ENCODE assay signal across 8 mouse cellular contexts in genomic region chr1:87639724-87640123, GRCm38 (mm10). TPM values are rescaled to one million over a fixed set of nuclear protein-coding genes. Genes with fewer than 3 reads are reported as not detected.
DNase-seq lines count a peak whose midpoint lies in the region; ATAC-seq and TF ChIP-seq lines count a peak whose summit lies in the region.

No protein-coding gene starts in this region.

- TF ChIP-seq RAD21 in CH12.LX (IDR thresholded peaks at IDR 0.05; ENCODE audit: low read depth, low read length): no peak

- no peak overlapping the region for H3K4me2 ChIP-seq in heart, embryonic 11.5 days
- peak overlapping the region; percentile 31; the same call in 1 of the 2 replicates for H3K4me2 ChIP-seq in CH12.LX (ENCODE audit: insufficient read depth, low read depth, poor library complexity, severe bottlenecking)
- 0 out of 2 replicates have a peak overlapping the region, but pooled peaks have one; percentile 38 for H3K4me2 ChIP-seq in heart, embryonic 14.5 days (ENCODE audit: low read length)
- peak overlapping the region; percentile 39 for H3K4me2 ChIP-seq in liver, embryonic 11.5 days

- TF ChIP-seq POLR2A in CH12.LX (IDR thresholded peaks at IDR 0.05; ENCODE audit: low read depth, low read length): no peak

- dilution Hi-C loops in CH12.LX (cut with MboI; ENCODE audit: extremely low pct_ligation_motif_present, extremely low pct_unique_long_range_greater_than_20kb, low sequenced_read_pairs): no loop called here

- no peaks in the 10 kb centered on the region for H3K9me3 ChIP-seq in heart, embryonic 11.5 days (replicated peaks; ENCODE audit: control insufficient read depth, low read length)
- no peaks in the 10 kb centered on the region for H3K9me3 ChIP-seq in CH12.LX (replicated peaks; ENCODE audit: low read length)
- no peaks in the 10 kb centered on the region for H3K9me3 ChIP-seq in heart, embryonic 14.5 days (ENCODE audit: control insufficient read depth, low read length)
- H3K9me3 ChIP-seq in liver, embryonic 11.5 days (ENCODE audit: control insufficient read depth, low read length): no peaks in the 10 kb centered on the region

- ATAC-seq in heart, embryonic 11.5 days (replicated peaks; ENCODE audit: insufficient number of reproducible peaks, low FRiP score, low TSS enrichment): no peak
- ATAC-seq in heart, embryonic 14.5 days (ENCODE audit: insufficient number of reproducible peaks, insufficient read depth, low FRiP score, low read depth): no peak
- ATAC-seq in liver, embryonic 11.5 days (replicated peaks; ENCODE audit: low FRiP score): no peak

- peaks cover 3% of the 10 kb centered on the region; the same call in 1 of the 2 replicates for H3K4me1 ChIP-seq in heart, embryonic 11.5 days (ENCODE audit: control insufficient read depth, insufficient read depth, low read length)
- H3K4me1 ChIP-seq in CH12.LX (ENCODE audit: control insufficient read depth in 1 of 2, insufficient read depth in 2 of 2): peaks cover 38 to 88% of the 10 kb centered on the region in 2 experiments
- H3K4me1 ChIP-seq in heart, embryonic 14.5 days (ENCODE audit: control insufficient read depth in 2 of 2, insufficient read depth in 2 of 2, low read length in 2 of 2): peaks cover 5 to 6% of the 10 kb centered on the region in 2 experiments; a peak in 1 of 4 replicates
- peaks cover 45% of the 10 kb centered on the region for H3K4me1 ChIP-seq in liver, embryonic 11.5 days (replicated peaks; ENCODE audit: control insufficient read depth, insufficient read depth, low read length)

- peaks cover 36% of the 10 kb centered on the region for H3K79me2 ChIP-seq in CH12.LX (replicated peaks; ENCODE audit: control insufficient read depth, extremely low read depth, insufficient read depth, poor library complexity, severe bottlenecking)

- H3K27me3 ChIP-seq in heart, embryonic 11.5 days (ENCODE audit: control insufficient read depth, insufficient read depth, low read length): no peaks in the 10 kb centered on the region
- no peaks in the 10 kb centered on the region for H3K27me3 ChIP-seq in CH12.LX (replicated peaks)
- H3K27me3 ChIP-seq in heart, embryonic 14.5 days (ENCODE audit: control insufficient read depth, insufficient read depth, low read length): no peaks in the 10 kb centered on the region
- no peaks in the 10 kb centered on the region for H3K27me3 ChIP-seq in liver, embryonic 11.5 days (replicated peaks; ENCODE audit: control insufficient read depth, insufficient read depth, low read length)

- H3K36me3 ChIP-seq in heart, embryonic 11.5 days (ENCODE audit: control insufficient read depth, insufficient read depth, low read length): no peaks in the 10 kb centered on the region
- peaks cover 59 to 83% of the 10 kb centered on the region in 2 experiments for H3K36me3 ChIP-seq in CH12.LX (replicated peaks in 1 of 2; ENCODE audit: control insufficient read depth in 1 of 2, insufficient read depth in 1 of 2, low read length in 1 of 2)
- 0 out of 2 replicates have a peak, but pooled peaks cover 3% of the 10 kb centered on the region for H3K36me3 ChIP-seq in heart, embryonic 14.5 days (ENCODE audit: control insufficient read depth, insufficient read depth, low read length)
- no peaks in the 10 kb centered on the region for H3K36me3 ChIP-seq in liver, embryonic 11.5 days (ENCODE audit: control insufficient read depth, insufficient read depth, low read length)

- intact Hi-C loops in heart, postnatal 36 days (cut with DNase I): no loop called here

- in situ Hi-C loops in CH12.LX (cut with MboI; ENCODE audit: low pct_ligation_motif_present, low pct_unique_long_range_greater_than_20kb, low sequenced_read_pairs): no loop called here

- no peak for TF ChIP-seq EP300 in CH12.LX (IDR thresholded peaks at IDR 0.05; ENCODE audit: low read length)

- no peak for TF ChIP-seq CTCF in CH12.LX (conservative IDR thresholded peaks at IDR 0.05 in 1 of 2, IDR thresholded peaks at IDR 0.05 in 1 of 2; ENCODE audit: low read depth in 2 of 2, low read length in 2 of 2)

- peak overlapping the region; percentile 75 for H3K27ac ChIP-seq in heart, embryonic 11.5 days (ENCODE audit: low read depth, low read length)
- H3K27ac ChIP-seq in CH12.LX (ENCODE audit: insufficient read depth, low read depth): peak overlapping the region; percentile 72
- H3K27ac ChIP-seq in heart, embryonic 14.5 days (replicated peaks in 1 of 2; ENCODE audit: control insufficient read depth in 1 of 2, insufficient read depth in 1 of 2, low read depth in 2 of 2, low read length in 2 of 2): peak overlapping the region; percentile 80 to 81
- H3K27ac ChIP-seq in liver, embryonic 11.5 days (ENCODE audit: low read depth, low read length): peak overlapping the region; percentile 59

- no peak overlapping the region for H3K4me3 ChIP-seq in heart, embryonic 11.5 days (ENCODE audit: low read depth, low read length)
- H3K4me3 ChIP-seq in CH12.LX (replicated peaks in 1 of 3; ENCODE audit: low read depth in 2 of 3, low read length in 2 of 3, poor library complexity in 1 of 3): peak overlapping the region in 1 of 3 experiments; percentile 17
- no peak overlapping the region for H3K4me3 ChIP-seq in heart, embryonic 14.5 days (ENCODE audit: control insufficient read depth in 1 of 2, insufficient read depth in 1 of 2, low read depth in 1 of 2, low read length in 2 of 2)
- H3K4me3 ChIP-seq in liver, embryonic 11.5 days (ENCODE audit: low read depth, low read length): no peak overlapping the region

- H3K9ac ChIP-seq in heart, embryonic 11.5 days (ENCODE audit: low read depth, low read length): peak overlapping the region; percentile 18; the same call in 1 of the 2 replicates
- H3K9ac ChIP-seq in CH12.LX (ENCODE audit: insufficient read depth, low read depth): peak overlapping the region; percentile 54; the same call in 1 of the 2 replicates
- no peak overlapping the region for H3K9ac ChIP-seq in heart, embryonic 14.5 days (ENCODE audit: low read length)
- H3K9ac ChIP-seq in liver, embryonic 11.5 days (ENCODE audit: low read depth, low read length): peak overlapping the region; percentile 7; the same call in 1 of the 2 replicates

- no peak for DNase-seq in heart, postnatal 36 days
- no peak for DNase-seq in CH12.LX (ENCODE audit: extremely low read depth)
- no peak for DNase-seq in liver, embryonic 11.5 days (ENCODE audit: low spot score)
- DNase-seq in cerebellum, postnatal 25 days: no peak
- no peak for DNase-seq in MN1 (ENCODE audit: low spot score)
- DNase-seq in natural killer cell, adult 2 months (ENCODE audit: low spot score in 2 of 2): no peak

- WGBS in heart, embryonic 11.5 days (ENCODE audit: insufficient replicate concordance): 79% methylated on average over 8 of the region's 8 CpGs
- WGBS in heart, embryonic 14.5 days: 72% methylated on average over 8 of the region's 8 CpGs
- 64% methylated on average over 8 of the region's 8 CpGs for WGBS in liver, embryonic 11.5 days

TF ChIP-seq in CH12.LX, 34 proteins besides CTCF, POLR2A, EP300 and RAD21:
- TF ChIP-seq MYC (IDR thresholded peaks at IDR 0.05; ENCODE audit: low read depth, low read length) (no peak), UBTF (IDR thresholded peaks at IDR 0.05; ENCODE audit: low read depth, low read length) (no peak), CHD1 (IDR thresholded peaks at IDR 0.05; ENCODE audit: low read depth, low read length) (no peak), MXI1 (IDR thresholded peaks at IDR 0.05; ENCODE audit: low read depth, low read length) (no peak), ZKSCAN1 (IDR thresholded peaks at IDR 0.05; ENCODE audit: borderline replicate concordance, low read depth, low read length) (no peak), MAX (IDR thresholded peaks at IDR 0.05; ENCODE audit: low read length) (no peak), KAT2A (IDR thresholded peaks at IDR 0.05; ENCODE audit: insufficient replicate concordance, low read length) (no peak), ZNF384 (IDR thresholded peaks at IDR 0.05; ENCODE audit: low read depth, low read length) (no peak), MAFK (IDR thresholded peaks at IDR 0.05; ENCODE audit: insufficient replicate concordance, low read length) (no peak), USF2 (conservative IDR thresholded peaks at IDR 0.05; ENCODE audit: low read depth, low read length) (no peak), ELF1 (IDR thresholded peaks at IDR 0.05; ENCODE audit: low read depth, low read length) (no peak)
TF ChIP-seq in CH12.LX: peak in this region for 0.

RNA-seq across cellular contexts. Expression of gene Inpp5d, which starts 19.6 kb away (rescaled TPM):
- 4.3 and 5.9 TPM in 2 replicates for polyA plus RNA-seq in heart, embryonic 11.5 days (2014; fragmentation: Nextera tagmentation; extraction: Ambion mirVana)
- 10 to 100 TPM in 1 of 2 experiments, 1 to 10 TPM in 1; 9.0 to 21.8 TPM for total RNA-seq in heart, postnatal 36 days (2021)
- total RNA-seq in CH12.LX (2012; rRNA removed): 80.9 and 97.1 TPM in 2 replicates
- total RNA-seq in CH12.LX (2014; rRNA removed): 106 and 112 TPM in 2 replicates
- polyA plus RNA-seq in CH12.LX (2012; ENCODE audit: insufficient read length, low read depth): 109 TPM in 2 replicates
- polyA plus RNA-seq in heart, embryonic 14.5 days (2014; fragmentation: Nextera tagmentation; extraction: Ambion mirVana): 7.9 and 8.9 TPM in 2 replicates
- 30.8 and 31.0 TPM in 2 replicates for polyA plus RNA-seq in liver, embryonic 11.5 days (2014; fragmentation: Nextera tagmentation; extraction: Ambion mirVana)
